Mouse (Mus musculus): ENCODE data around the gene Tmem238.
A peak's percentile ranks its signal among the peaks of the same experiment; 100 is the strongest.

Tmem238 gene

GRCm38 (mm10) chr7:4792278-4793212, 3.1 kb upstream of the Tmem238 start, which contains the start of gene Rpl28:
Gene Rpl28, plus strand, starts transcription at chr7:4792874.
- peak; percentile 99 for DNase-seq (ENCODE audit: low spot score)

- peak; percentile 82 for DNase-seq (ENCODE audit: low spot score)
These were observed 689 bp downstream of the Tmem238 start for GRCm38 (mm10) chr7:4788499-4789435.

GRCm38 (mm10) chr7:4783667-4784268, 5.7 kb downstream of the Tmem238 start:
- DNase-seq (ENCODE audit: low spot score), result no peak

GRCm38 (mm10) chr7:4782759-4783158, 6.7 kb downstream of the Tmem238 start, which contains the start of the genes Il11 and Tmem190:
Gene Il11, minus strand, starts transcription at chr7:4782859.
Gene Tmem190, plus strand, starts transcription at chr7:4782937.
- DNase-seq (ENCODE audit: low spot score), result no peak

- DNase-seq (ENCODE audit: low spot score), result no peak
These were observed 7.3 kb downstream of the Tmem238 start for GRCm38 (mm10) chr7:4782130-4782529.

- no peak for DNase-seq (ENCODE audit: low spot score)
These were observed 9.5 kb downstream of the Tmem238 start for GRCm38 (mm10) chr7:4779921-4780320.

- DNase-seq (ENCODE audit: low spot score), result no peak
These were observed 11.4 kb downstream of the Tmem238 start for GRCm38 (mm10) chr7:4777851-4778637.

GRCm38 (mm10) chr7:4776861-4777830, 12.3 kb downstream of the Tmem238 start:
- peak; percentile 78 for DNase-seq (ENCODE audit: low spot score)

- DNase-seq (ENCODE audit: low spot score), result no peak
These were observed 13.3 kb downstream of the Tmem238 start for GRCm38 (mm10) chr7:4776131-4776530.

- DNase-seq (ENCODE audit: low spot score), result no peak
These were observed 18.3 kb downstream of the Tmem238 start, which contains the start of gene Fam71e2 for GRCm38 (mm10) chr7:4771202-4771601. Gene Fam71e2, minus strand, starts transcription at chr7:4771302.

GRCm38 (mm10) chr7:4764946-4765710, 24.3 kb downstream of the Tmem238 start:
- no peak for DNase-seq (ENCODE audit: low spot score)

GRCm38 (mm10) chr7:4759670-4760069, 29.8 kb downstream of the Tmem238 start:
- DNase-seq (ENCODE audit: low spot score), result no peak

- DNase-seq (ENCODE audit: low spot score), result peak; percentile 90
These were observed 36.5 kb downstream of the Tmem238 start, which contains the start of gene Cox6b2 for GRCm38 (mm10) chr7:4752821-4753570. Gene Cox6b2, minus strand, starts transcription at chr7:4753094.

- peak; percentile 67 for DNase-seq (ENCODE audit: low spot score)
These were observed 37.3 kb downstream of the Tmem238 start for GRCm38 (mm10) chr7:4751971-4752820.

- DNase-seq (ENCODE audit: low spot score), result no peak
These were observed 40.3 kb downstream of the Tmem238 start for GRCm38 (mm10) chr7:4749169-4749568.

- no peak for DNase-seq (ENCODE audit: low spot score)
These were observed 41.1 kb downstream of the Tmem238 start for GRCm38 (mm10) chr7:4748321-4748720.
